Mouse (Mus musculus) embryo, embryonic 9.5 days (tissue): ENCODE data around the gene Nudt11.
"Not testable (repeated sequence)": the region's sequence is repeated elsewhere in the genome, so short reads cannot be mapped to it uniquely, and the experiment has no call there.

Experiments
- DNase-seq: peaks from one replicate; pipeline ENCODE4 v3.0.0-alpha.2; 2017; ENCODE audit errors: extremely low spot score

Nudt11 gene

DNA sequence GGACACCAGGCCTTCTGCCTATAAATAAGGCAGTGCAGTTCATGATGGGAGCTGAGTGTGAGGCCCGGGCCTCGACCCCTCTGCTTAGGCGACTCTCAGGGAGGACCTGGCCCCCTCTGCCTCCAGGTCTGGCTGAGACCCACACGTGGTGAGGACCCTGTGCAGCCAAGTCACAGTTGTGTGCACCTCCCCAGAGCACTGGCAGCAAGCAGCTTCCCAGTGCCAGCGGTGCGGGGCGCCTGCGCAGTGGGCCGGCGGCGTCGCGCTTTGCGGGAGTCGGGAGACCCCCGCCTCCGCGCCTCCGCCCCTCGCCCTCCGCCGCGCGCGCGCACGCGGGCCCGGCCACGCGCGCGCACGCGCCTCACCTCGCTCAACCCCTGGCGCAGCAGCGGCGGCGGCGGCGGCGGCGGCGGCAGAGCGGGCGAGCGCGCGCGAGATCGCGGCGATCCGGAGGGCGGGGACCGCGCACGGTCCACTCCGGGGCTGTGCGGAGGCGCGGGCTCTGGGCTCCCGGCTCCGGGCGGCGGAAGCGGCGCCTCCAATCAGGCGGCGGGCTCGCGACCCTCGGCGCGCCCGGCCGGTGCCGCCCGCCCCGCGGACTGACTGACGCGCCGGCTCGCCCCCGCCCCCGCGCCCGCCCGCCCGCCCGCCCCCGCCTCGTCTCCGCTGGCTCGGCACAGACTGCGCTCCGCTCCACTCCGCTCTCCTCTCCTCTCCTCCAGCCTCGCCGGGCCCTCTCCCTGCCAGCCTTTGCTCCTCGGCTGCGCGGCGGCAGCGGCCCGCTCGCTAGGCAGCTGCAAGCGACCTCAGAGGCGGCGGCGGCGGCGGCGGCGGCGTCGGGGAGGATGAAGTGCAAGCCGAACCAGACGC lies at the start of gene Nudt11:
Gene Nudt11, plus strand, starts transcription at position 388 of the 870 bp plus-strand sequence.
- not testable (repeated sequence) for DNase-seq

DNA sequence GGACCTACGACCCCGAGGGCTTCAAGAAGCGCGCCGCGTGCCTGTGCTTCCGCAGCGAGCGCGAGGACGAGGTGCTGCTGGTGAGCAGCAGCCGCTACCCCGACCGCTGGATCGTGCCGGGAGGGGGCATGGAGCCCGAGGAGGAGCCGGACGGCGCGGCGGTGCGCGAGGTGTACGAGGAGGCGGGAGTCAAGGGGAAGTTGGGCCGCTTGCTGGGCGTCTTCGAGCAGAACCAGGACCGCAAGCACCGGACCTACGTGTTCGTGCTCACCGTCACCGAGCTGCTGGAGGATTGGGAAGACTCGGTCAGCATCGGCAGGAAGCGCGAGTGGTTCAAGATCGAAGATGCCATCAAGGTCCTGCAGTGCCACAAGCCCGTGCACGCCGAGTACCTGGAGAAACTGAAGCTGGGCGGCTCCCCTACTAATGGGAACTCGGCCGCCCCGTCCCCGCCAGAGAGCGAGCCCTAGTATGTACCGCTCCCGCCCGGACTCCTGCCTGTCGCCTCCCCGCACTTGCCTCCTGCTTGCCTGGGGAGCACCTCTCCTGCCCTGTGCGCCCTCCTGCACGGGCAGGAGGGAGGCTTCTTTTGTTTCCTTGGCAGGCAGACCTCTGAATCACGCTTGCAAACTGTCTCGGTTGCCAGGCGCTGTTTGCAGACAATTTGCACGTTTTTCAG lies 822 bp downstream of the Nudt11 start:
- not testable (repeated sequence) for DNase-seq

DNA sequence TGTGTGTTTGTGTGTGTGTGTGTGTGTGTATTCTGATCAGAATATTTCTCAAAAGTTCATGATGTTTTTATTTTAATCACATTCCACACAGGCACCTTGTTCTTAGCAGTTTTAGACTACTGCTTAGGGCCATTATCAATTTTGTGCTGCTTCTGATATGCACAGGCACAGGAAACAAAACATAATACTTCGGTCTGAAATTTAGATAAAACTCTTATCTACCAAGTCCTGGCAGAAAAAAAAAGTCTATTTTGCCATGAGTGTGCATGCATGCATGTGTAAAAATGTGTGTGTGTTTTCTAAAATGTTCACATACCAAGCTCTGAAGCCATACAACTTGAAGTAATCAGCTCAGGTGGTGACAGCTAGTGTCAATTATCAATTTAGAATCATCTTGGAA lies 14.3 kb downstream of the Nudt11 start:
- no peak for DNase-seq

DNA sequence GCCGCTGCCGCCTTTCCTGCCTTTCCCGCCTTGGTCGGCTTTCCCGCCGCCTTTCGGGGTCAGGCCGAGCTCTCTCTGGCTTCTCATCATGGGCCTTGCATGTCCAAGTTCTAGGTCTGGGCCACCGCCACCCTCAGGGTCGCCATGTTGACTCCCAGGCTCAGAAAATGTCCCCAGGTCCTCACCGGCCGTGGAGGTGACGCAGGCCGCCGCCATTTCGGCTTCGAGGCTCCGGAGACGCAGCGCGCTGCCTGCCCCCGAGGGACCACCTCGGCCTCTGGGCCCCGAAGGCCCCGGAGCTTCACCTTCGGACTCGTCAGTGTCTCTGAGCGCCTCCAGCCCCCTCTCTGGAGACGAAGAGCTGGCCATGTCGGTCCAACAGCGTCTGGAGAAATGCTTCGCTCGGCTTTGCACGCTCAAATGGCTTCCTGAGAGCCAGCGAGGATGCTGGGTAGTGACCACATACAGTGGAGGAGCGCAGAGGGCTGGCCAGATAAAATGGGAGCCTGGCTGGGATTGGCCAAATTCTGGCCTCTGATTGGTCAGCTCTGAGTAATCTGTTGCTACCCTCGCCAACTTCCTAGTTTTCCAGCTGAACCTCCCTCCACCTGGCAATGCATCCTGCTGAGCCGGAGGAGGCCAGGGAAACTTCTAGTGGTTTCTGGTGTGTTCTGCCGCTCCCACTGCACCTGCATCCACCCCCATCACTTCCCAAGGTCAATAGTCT lies 35.9 kb downstream of the Nudt11 start, which contains the start of gene AU022751:
Gene AU022751, minus strand, starts transcription at position 466 of the 727 bp plus-strand sequence.
- DNase-seq, result no peak

DNA sequence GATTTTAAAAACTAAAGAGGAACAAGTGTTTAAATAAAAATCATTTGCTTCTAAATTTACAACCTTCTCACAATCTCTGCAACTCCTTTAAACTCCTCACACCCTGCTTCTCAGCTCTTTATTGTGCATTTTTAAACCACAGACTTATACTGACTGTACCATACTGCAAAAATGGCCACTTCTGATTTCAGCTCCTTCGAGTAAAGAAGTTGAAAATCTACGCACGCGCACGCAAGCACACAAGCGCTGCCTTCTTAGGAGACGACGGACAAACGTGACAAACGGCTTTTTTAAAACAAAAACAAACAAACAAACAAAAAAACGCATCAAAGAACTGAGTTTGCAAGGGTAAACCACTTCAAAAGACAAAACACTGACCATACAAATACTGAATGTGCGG lies 44.3 kb downstream of the Nudt11 start:
- DNase-seq, result no peak

DNA sequence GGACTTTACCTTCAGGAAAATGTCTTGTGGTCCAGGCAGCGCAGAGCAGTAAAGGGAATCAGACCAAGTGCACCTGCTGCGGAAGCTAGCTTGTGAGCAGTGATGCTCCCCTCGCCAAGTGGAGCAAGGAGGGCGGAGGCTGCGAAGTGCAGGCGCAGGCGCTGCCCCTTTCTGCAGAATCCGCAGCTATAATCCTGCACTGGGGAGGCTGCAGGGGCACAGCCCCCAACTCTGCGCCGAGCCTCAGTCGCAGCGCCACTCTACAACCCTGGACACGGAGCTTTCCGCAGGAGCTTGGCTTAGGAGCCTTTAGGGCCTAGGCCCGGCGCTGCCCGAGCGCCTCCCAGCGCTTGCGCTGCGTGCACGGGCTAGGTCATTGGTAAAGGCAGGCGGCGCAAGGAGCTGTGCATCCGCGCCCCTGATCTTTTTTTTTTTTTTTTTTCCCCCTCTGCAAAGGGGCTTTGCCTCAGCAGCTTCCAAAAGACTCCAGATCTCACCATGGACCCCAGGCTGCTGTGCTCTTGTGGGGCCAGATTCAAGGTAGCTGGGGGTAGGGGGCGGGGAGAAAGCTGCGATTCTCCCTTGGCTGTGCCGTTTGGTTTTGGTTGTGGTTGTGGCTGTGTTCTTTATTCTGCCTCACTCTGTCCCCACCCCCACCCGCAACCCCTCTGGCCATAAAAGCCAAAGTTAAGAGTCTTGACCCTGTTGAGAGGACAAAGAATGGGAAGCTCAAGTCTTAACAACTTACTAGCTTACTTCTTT lies 44.9 kb downstream of the Nudt11 start:
- DNase-seq, result peak; percentile 48
